Mouse (Mus musculus) liver, postnatal 0 days (tissue): ENCODE measurements at regions not wholly inside any gene's neighbourhood (a gene's known extent, or its start where the extent isn't known, plus 50 kb on each side); places are given as distances from the start of the nearest gene placed in this dataset.

Experiments used
- ATAC-seq: fragments of 200-750 bp; cut with Nextera tagmentation; 2 replicates; pipeline ENCODE4 v1.8.0; 2017; ENCODE audit warnings: mild to moderate bottlenecking, moderate library complexity
- DNase-seq: peaks from one replicate; pipeline ENCODE4 v3.0.0-alpha.2; 2016
- H3K27ac ChIP-seq: fragments of 300-500 bp; sonication (generic); 2 replicates; pipeline ENCODE4 v1.5.1; 2014; ENCODE audit warnings: antibody characterized with exemption, moderate library complexity, mild to moderate bottlenecking, low read depth
- H3K27me3 ChIP-seq: fragments of 300-500 bp; sonication (generic); 2 replicates; pipeline ENCODE4 v1.6.1; 2014; ENCODE audit warnings: low read length, control low read depth, mixed read lengths; ENCODE audit not compliant: insufficient read depth
- H3K36me3 ChIP-seq: fragments of 300-500 bp; sonication (generic); replicated peaks from 2 replicates; pipeline ENCODE4 v1.6.1; 2014; ENCODE audit warnings: mild to moderate bottlenecking, control low read depth, low read length, moderate library complexity, mixed read lengths; ENCODE audit not compliant: insufficient read depth
- H3K4me1 ChIP-seq: fragments of 300-500 bp; sonication (generic); 2 replicates; pipeline ENCODE4 v1.6.1; 2014; ENCODE audit warnings: antibody characterized with exemption, mild to moderate bottlenecking, control low read depth; ENCODE audit not compliant: insufficient read depth
- H3K4me2 ChIP-seq: fragments of 300-500 bp; sonication (generic); 2 replicates; pipeline ENCODE4 v1.6.1; 2014; ENCODE audit warnings: low read depth, mild to moderate bottlenecking, low read length, moderate library complexity, mixed read lengths
- H3K4me3 ChIP-seq: fragments of 300-500 bp; sonication (generic); 2 replicates; pipeline ENCODE4 v1.5.1; 2014; ENCODE audit warnings: low read depth, low read length
- H3K9ac ChIP-seq: fragments of 300-500 bp; sonication (generic); replicated peaks from 2 replicates; pipeline ENCODE4 v1.6.1; 2014; ENCODE audit warnings: mild to moderate bottlenecking, moderate library complexity
- H3K9me3 ChIP-seq: fragments of 300-500 bp; sonication (generic); 2 replicates; pipeline ENCODE4 v1.6.1; 2016; ENCODE audit warnings: mild to moderate bottlenecking, control low read depth, low read length, mixed read lengths
- CTCF ChIP-seq: sonication (generic); IDR thresholded peaks from 2 replicates; pipeline ENCODE4 v1.5.1; 2016; ENCODE audit warnings: antibody characterized with exemption, low read depth
- EP300 ChIP-seq: IDR thresholded peaks from 2 replicates; pipeline ENCODE4 v1.6.1; 2016; ENCODE audit warnings: antibody characterized with exemption, low read depth, mild to moderate bottlenecking
- WGBS: fragments of 180-500 bp; shearing (Covaris S2); extraction: QIAGEN DNeasy Blood & Tissue Kit; methylation state at CpG from one replicate; pipeline ENCODE4 v1.1.7; 2014; ENCODE audit not compliant: insufficient replicate concordance; 5-methylcytosine and 5-hydroxymethylcytosine counted together

- H3K27me3 ChIP-seq: no peaks in the 10 kb centered on the region
- H3K4me3 ChIP-seq: no peak overlapping the region
- no peaks in the 10 kb centered on the region for H3K9me3 ChIP-seq
- no peak overlapping the region for H3K4me2 ChIP-seq
- ATAC-seq: no peak
- WGBS: 72% methylated on average over 2 of the region's 2 CpGs
- no peak for TF ChIP-seq EP300
- no peak for TF ChIP-seq CTCF
- H3K4me1 ChIP-seq: no peaks in the 10 kb centered on the region
- H3K9ac ChIP-seq: no peak overlapping the region
- H3K27ac ChIP-seq: no peak overlapping the region
- no peaks in the 10 kb centered on the region for H3K36me3 ChIP-seq
- no peak for DNase-seq
Measured at GRCm38 (mm10) chr12:78095352-78095751, 98.7 kb upstream of the Gm6657 start.

DNA sequence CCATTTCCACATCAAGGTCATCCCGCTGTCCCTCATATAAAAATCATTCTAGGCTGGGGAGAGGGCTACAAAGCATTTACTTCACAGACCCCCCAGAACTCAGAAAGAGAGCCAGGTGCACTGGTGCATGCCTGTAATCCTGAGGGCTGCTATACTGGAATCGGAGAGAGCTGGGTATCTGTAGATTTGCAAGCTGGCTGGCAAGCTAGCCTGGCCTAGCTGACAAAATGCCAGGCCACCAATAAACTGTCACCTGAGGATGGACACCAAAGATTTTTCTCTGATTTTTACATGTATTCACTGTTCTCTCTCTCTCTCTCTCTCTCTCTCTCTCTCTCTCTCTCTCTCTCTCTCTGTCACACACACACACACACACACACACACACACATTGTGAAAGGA lies 98.1 kb upstream of the Gm6657 start:
- no peak for ATAC-seq
- no peaks in the 10 kb centered on the region for H3K36me3 ChIP-seq
- no peak overlapping the region for H3K27ac ChIP-seq
- H3K27me3 ChIP-seq: no peaks in the 10 kb centered on the region
- no peak overlapping the region for H3K4me2 ChIP-seq
- 75% methylated on average over 2 of the region's 2 CpGs for WGBS
- H3K9ac ChIP-seq: no peak overlapping the region
- no peaks in the 10 kb centered on the region for H3K9me3 ChIP-seq
- H3K4me1 ChIP-seq: no peaks in the 10 kb centered on the region
- TF ChIP-seq CTCF (no peak), EP300 (no peak)
- no peak for DNase-seq
- no peak overlapping the region for H3K4me3 ChIP-seq

DNA sequence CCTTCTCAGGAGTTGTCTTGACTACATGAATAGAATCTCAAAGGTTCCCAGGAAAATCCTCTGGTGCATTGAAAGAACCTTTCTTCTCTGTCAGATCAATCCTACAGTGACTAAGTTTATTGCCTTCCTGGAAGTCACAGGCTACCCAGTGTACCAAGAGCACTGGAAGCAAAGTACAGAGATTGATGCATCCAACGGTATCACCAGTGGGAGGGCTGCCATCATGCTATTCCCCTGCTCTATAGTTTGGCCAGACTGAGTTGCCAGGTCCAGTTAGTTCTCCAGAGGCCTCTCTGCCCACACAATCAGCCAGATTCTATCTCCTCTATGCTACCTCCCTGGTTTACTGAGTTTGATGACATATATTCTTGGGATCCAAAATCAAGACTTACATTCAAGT lies 96.9 kb upstream of the Gm6657 start:
- no peak for ATAC-seq
- no peak for DNase-seq
- TF ChIP-seq EP300 (no peak), CTCF (no peak)

DNA sequence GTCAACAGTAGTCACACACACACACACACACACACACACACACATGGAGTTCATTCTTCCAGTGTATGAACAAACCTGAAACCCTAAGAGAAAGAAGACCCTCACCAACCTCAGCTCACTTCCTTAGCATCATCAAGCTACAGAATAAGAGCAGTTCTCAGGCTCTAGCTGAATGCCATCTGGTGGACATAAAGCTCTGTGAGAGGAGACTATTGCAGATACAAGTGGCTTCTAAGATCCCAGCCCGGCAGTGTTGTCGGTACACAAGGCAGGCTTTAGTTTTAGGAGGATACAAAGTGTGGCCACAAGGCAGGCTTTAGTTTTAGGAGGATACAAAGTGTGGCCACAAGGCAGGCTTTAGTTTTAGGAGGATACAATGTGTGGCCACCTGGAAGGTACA lies 96.3 kb upstream of the Gm6657 start:
- ATAC-seq (no peak), DNase-seq (no peak)
- 72% methylated on average over 2 of the region's 2 CpGs for WGBS
- H3K36me3 ChIP-seq: no peaks in the 10 kb centered on the region
- no peak overlapping the region for H3K27ac ChIP-seq
- TF ChIP-seq CTCF (no peak), EP300 (no peak)
- no peaks in the 10 kb centered on the region for H3K4me1 ChIP-seq
- H3K9me3 ChIP-seq: no peaks in the 10 kb centered on the region
- no peaks in the 10 kb centered on the region for H3K27me3 ChIP-seq
- no peak overlapping the region for H3K9ac ChIP-seq
- H3K4me2 ChIP-seq: no peak overlapping the region
- H3K4me3 ChIP-seq: no peak overlapping the region

More for the DNA sequence above, 96.9 kb upstream of the Gm6657 start:
- Histone ChIP-seq H3K4me1 (no peaks in the 10 kb centered on the region), H3K4me3 (no peak overlapping the region), H3K4me2 (no peak overlapping the region), H3K27me3 (no peaks in the 10 kb centered on the region), H3K36me3 (no peaks in the 10 kb centered on the region), H3K27ac (no peak overlapping the region), H3K9me3 (no peaks in the 10 kb centered on the region), H3K9ac (no peak overlapping the region)
- WGBS: 64% methylated on average over 1 of the region's 1 CpGs

DNA sequence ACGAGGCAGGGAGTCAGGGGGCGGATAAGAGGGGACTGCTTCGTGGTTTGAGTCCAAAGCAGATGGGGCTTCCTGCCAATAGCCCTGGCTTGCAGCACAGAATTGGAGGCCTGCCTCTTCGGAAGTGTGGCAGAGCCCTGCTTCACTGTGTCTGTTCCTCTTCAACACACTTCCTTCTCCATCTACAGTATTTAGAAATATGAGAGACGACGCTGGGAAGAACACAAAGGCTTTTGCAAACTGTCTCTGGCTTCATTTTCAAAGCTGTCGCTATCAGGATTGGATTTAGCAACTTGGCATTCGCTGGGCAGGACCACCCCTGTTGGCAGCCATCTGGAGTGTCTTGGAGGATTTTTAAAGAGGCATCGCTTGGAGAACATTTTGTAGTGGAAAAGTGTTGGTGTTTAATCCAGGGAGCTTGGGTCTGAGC lies 95.3 kb upstream of the Gm6657 start:
- Histone ChIP-seq H3K9ac (no peak overlapping the region), H3K9me3 (no peaks in the 10 kb centered on the region), H3K4me3 (no peak overlapping the region), H3K27ac (no peak overlapping the region), H3K4me1 (no peaks in the 10 kb centered on the region), H3K4me2 (no peak overlapping the region), H3K36me3 (no peaks in the 10 kb centered on the region), H3K27me3 (no peaks in the 10 kb centered on the region)
- no peak for DNase-seq
- no peak for ATAC-seq
- TF ChIP-seq EP300 (no peak), CTCF (no peak)
- 40% methylated on average over 9 of the region's 9 CpGs for WGBS

DNA sequence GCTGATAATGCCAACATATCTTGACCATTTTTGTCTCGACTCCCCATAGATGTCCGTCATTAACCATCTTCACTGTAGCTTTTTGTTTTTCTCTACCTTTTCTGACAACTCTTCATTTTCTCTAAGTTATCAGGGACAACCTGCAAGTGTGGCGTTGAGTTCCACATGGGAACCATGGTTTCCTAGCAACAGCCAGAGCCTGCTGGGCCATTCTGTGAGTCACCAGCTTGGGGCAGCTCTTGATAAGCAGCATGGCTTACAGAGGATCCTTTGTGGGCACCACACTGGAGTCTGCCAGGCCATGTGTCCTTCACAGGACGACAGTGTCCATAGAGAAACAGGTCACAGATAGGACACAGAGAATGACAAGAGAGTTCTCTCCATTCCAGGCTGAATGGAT lies 94.3 kb upstream of the Gm6657 start:
- ATAC-seq (no peak), DNase-seq (no peak)
- Histone ChIP-seq H3K36me3 (no peaks in the 10 kb centered on the region), H3K4me3 (no peak overlapping the region), H3K4me1 (no peaks in the 10 kb centered on the region), H3K9me3 (no peaks in the 10 kb centered on the region), H3K9ac (no peak overlapping the region), H3K27me3 (no peaks in the 10 kb centered on the region), H3K4me2 (no peak overlapping the region), H3K27ac (no peak overlapping the region)
- TF ChIP-seq EP300 (no peak), CTCF (no peak)
- 62% methylated on average over 4 of the region's 4 CpGs for WGBS

DNA sequence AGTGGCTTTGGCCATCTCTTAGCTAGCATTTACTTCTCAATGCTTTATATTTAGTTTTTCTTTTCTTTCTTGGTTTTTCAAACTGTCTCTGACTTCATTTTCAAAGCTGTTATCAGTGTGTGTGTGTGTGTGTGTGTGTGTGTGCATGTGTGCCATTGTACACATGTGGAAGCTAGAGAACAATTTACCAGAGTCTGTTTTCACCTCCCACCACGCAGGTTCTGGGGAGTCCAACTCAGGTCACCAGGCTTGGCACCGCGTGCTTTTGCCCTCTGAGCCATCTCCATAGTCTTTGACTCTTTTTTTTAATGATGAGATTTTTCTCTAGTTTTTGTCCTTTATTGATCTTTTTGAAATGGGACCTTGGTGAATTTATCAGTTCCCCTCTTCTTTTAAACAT lies 93.3 kb upstream of the Gm6657 start:
- Histone ChIP-seq H3K27me3 (no peaks in the 10 kb centered on the region), H3K27ac (no peak overlapping the region), H3K4me3 (no peak overlapping the region), H3K36me3 (no peaks in the 10 kb centered on the region), H3K4me1 (no peaks in the 10 kb centered on the region), H3K4me2 (no peak overlapping the region), H3K9ac (no peak overlapping the region), H3K9me3 (no peaks in the 10 kb centered on the region)
- DNase-seq (no peak), ATAC-seq (no peak)
- WGBS: 76% methylated on average over 3 of the region's 3 CpGs
- TF ChIP-seq CTCF: no peak
- TF ChIP-seq EP300: no peak
